Mouse (Mus musculus) gastrocnemius, adult 18-20 months (tissue): ENCODE measurements around the gene Arid3a. TPM values are rescaled to one million over a fixed set of nuclear protein-coding genes. Genes with fewer than 3 reads are reported as not detected.
"Not testable (repeated sequence)": the region's sequence is repeated elsewhere in the genome, so short reads cannot be mapped to it uniquely, and the experiment has no call there.

Experiments used
- DNase-seq: peaks from one replicate; pipeline ENCODE4 v3.0.0; 2021; ENCODE audit warnings: low spot score
- long read RNA-seq, 2 experiments: library from polyadenylated mRNA; stranded (forward); transcript quantifications; one replicate each; pipeline ENCODE4 v2.0.0; 2021
- total RNA-seq, 2 experiments: library from RNA; stranded (reverse); gene quantifications; 2 replicates each; pipeline ENCODE4 v1.2.3; 2021

Arid3a gene
- total RNA-seq: 1 to 10 TPM; 1.5 to 1.7 TPM
- long read RNA-seq, experiment 1: 0 reads
- long read RNA-seq, experiment 2, full-length matches to known transcripts: 1 of 2 reads
- long read RNA-seq, experiment 2, partial matches to known transcripts: 0 of 2 reads
- long read RNA-seq, experiment 2, other reads (novel, unspliced or antisense): 1 of 2 reads

GRCm38 (mm10) chr10:79926491-79927323 lies at the start of gene Arid3a:
Gene Arid3a (plus strand): TSS chr10:79927043.
- DNase-seq: peak; percentile 87

- DNase-seq: no peak
Measured at GRCm38 (mm10) chr10:79877174-79877573, 49.7 kb upstream of the Arid3a start.

- DNase-seq: peak; percentile 66
Measured at GRCm38 (mm10) chr10:79877757-79878156, 49.1 kb upstream of the Arid3a start.

GRCm38 (mm10) chr10:79879527-79879926 lies 47.3 kb upstream of the Arid3a start:
- DNase-seq: no peak

GRCm38 (mm10) chr10:79880721-79881120 lies 46.1 kb upstream of the Arid3a start:
- DNase-seq: no peak

- DNase-seq: no peak
Measured at GRCm38 (mm10) chr10:79881981-79882380, 44.9 kb upstream of the Arid3a start.

- peak; percentile 85 for DNase-seq
Measured at GRCm38 (mm10) chr10:79883297-79884084, 43.4 kb upstream of the Arid3a start.

- DNase-seq: peak; percentile 67
Measured at GRCm38 (mm10) chr10:79884446-79884845, 42.4 kb upstream of the Arid3a start.

- DNase-seq: not testable (repeated sequence)
Measured at GRCm38 (mm10) chr10:79884938-79885337, 41.9 kb upstream of the Arid3a start.

GRCm38 (mm10) chr10:79886054-79886453 lies 40.8 kb upstream of the Arid3a start, which contains the start of gene Elane:
Gene Elane (plus strand): TSS chr10:79886247.
- DNase-seq: no peak

GRCm38 (mm10) chr10:79886611-79887010 lies 40.2 kb upstream of the Arid3a start:
- DNase-seq: no peak

GRCm38 (mm10) chr10:79889386-79889785 lies 37.5 kb upstream of the Arid3a start:
- no peak for DNase-seq

- no peak for DNase-seq
Measured at GRCm38 (mm10) chr10:79890670-79891069, 36.2 kb upstream of the Arid3a start, which contains the start of gene Cfd. Gene Cfd (plus strand): TSS chr10:79890853.

GRCm38 (mm10) chr10:79892451-79893118 lies 34.3 kb upstream of the Arid3a start:
- DNase-seq: peak; percentile 74

- DNase-seq: no peak
Measured at GRCm38 (mm10) chr10:79896306-79896705, 30.5 kb upstream of the Arid3a start.

GRCm38 (mm10) chr10:79896814-79897213 lies 30.0 kb upstream of the Arid3a start:
- DNase-seq: no peak

- DNase-seq: no peak
Measured at GRCm38 (mm10) chr10:79897316-79898245, 29.3 kb upstream of the Arid3a start.

- DNase-seq: no peak
Measured at GRCm38 (mm10) chr10:79900951-79901410, 25.9 kb upstream of the Arid3a start.

GRCm38 (mm10) chr10:79906712-79907111 lies 20.1 kb upstream of the Arid3a start:
- DNase-seq: no peak

- DNase-seq: no peak
Measured at GRCm38 (mm10) chr10:79907415-79907814, 19.4 kb upstream of the Arid3a start.
